Mouse (Mus musculus): ENCODE results near the gene Dlgap3. TPM values are rescaled to one million over a fixed set of nuclear protein-coding genes. Genes with fewer than 3 reads are reported as not detected.

Gene Dlgap3
- polyA plus RNA-seq, 1 experiment: 163 TPM

DNA sequence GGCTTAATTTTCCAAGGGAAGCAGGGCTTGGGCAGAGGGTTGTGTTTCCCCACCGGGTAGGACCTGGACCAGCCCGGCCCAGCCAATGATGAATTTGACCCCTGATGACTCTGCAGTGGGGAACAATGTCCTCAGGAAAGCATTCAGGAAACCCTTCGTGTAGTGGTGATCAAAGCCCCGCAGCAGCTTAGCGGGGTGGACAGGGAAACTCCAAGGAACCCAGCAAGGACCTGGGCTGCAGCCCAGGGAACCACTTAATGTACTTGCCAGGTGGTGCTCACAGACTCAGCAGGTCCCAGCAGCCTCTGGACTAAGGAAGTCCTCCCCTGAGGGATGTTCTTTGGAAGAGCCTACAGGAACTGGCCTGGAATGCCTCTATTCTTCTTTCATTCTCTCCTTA is 87.7 kb downstream of the Dlgap3 start:
- DNase-seq (ENCODE audit: extremely low spot score in 1 of 2, low spot score in 1 of 2): no peak

DNA sequence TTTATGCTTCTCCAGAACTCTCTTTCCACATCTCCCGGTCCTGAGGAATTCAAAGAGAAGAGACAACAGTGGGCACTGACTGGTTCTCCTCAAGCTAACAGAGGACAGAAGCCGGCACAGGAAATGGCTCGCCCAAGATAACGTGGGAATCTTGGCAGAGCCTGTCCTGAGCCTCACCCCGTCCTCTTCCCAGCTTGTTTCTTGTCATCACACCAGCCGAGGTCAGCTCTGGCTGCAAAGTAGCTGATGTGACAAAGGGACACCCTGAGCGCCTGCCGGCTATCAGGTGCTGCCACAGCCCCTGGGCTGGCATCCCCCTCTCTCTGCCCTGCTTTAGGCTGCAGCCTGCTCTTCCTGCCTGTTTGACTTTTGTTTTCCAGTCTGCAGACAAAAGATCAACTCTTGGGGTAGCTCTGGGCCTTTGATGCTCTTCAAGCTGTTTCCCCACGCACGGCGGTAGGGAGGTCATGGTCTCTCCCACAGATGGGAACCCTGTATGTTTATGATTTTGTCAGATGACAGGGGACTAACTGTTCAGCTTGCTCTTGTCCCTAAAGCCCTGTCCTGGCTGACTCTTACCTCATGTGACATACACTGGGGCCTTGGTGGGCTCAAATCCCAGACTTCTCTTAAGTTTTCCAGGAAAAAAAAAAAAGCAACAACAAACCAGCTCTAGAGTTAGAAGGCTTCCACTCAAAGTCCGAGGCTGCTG is 89.3 kb downstream of the Dlgap3 start:
- DNase-seq (ENCODE audit: extremely low spot score in 1 of 2, low spot score in 1 of 2): no peak

DNA sequence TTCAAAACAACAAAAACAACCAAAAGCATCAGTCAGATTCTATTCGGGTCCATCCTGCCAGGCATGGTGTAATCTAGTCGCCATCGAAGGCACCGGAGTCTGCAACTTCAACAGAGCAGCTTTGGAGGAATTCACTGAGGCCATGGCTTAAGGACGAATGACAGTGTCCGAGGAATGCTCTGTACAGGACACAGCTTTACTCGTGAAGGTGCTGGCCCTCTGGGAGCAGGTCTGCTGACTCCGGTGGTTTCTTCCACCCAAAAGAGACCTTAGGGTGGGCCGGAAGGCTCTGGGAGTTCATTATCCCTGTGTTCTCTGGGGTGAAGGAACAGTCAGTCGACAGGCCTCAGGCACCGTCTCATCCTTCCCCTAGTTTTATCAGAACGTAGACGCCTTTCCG is 92.6 kb downstream of the Dlgap3 start:
- no peak for DNase-seq (ENCODE audit: extremely low spot score in 1 of 2, low spot score in 1 of 2)

DNA sequence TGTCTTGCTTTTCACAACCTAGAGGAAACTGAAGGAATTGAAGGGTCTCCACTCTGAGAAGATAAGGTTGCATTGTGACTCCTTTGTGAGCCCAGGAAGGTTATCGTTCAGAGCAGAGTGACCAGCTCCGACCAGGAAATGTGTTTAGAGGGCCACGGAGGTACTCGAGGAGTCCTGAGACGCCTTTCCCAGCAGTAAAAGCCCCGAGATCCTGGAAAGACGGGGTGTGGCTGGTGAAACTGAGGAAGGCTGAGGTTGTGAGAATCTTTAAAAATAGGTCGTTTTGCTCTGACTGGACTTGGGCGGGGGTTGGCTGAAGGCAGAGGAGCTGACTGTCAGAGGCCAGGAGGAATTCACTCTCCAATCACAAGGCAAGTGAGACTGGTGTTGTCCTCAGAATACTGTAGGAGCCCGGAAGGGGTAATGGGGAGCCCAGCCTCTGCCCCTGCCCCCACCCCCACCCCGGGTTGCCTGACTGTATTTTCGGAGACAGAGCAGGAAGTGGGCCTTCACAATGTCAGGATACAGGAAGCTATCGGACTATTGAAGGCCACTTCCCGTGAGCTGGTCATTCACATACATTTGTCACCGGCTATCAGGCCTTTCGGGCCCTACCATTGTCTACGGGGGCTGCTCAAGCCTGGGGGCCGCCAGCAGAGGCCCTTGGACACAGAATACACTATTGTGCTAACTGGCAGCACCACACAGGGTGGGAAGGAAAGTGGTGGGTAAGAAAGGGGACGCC is 94.6 kb downstream of the Dlgap3 start:
- DNase-seq (ENCODE audit: extremely low spot score in 1 of 2, low spot score in 1 of 2): no peak

DNA sequence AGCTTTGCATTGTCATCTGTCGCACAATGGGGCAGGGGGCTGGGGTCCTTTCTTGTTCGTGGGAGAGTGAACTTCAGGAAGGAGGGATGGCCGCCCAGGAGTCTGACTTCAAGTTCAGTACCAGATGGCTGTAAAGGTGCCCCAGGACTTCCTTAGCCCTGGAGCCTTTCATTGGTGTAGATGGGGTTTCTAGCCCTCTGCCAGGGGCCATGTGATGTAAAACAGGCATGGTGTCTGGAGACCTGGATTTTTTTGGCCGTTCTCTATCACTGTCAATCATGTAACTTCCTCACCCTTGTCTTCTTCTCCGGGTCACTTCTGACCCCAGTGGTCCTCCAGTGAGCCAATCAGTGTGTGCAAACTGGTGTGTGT is 95.2 kb downstream of the Dlgap3 start:
- DNase-seq (ENCODE audit: extremely low spot score in 1 of 2, low spot score in 1 of 2): no peak

DNA sequence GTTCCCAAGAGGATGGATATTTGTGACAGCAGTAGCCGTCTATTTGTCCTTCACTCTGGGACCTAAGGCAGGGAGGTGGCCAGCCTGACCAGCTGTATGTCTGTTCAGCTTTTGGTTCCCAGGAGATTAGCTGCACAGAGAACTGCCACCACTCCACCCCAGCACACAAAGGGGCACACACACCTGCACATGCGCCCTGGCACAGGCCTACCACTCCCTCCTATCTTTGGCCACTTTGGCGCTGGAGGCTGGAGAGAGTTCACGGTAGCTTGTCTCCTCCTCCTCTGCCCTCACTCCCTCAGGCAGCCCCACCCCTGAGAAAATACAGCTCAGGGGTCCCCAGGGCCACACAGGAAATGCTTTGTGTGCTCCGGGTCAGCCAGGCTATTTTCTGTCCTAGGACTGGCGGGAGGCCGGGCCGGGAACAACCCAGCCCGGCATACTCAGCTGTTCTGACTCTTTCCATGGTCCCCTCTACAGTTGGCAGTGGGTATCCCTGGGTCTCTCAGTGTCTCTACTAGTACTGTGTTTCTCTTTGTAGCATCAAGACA is 109.5 kb downstream of the Dlgap3 start:
- DNase-seq (ENCODE audit: extremely low spot score in 1 of 2, low spot score in 1 of 2): no peak

DNA sequence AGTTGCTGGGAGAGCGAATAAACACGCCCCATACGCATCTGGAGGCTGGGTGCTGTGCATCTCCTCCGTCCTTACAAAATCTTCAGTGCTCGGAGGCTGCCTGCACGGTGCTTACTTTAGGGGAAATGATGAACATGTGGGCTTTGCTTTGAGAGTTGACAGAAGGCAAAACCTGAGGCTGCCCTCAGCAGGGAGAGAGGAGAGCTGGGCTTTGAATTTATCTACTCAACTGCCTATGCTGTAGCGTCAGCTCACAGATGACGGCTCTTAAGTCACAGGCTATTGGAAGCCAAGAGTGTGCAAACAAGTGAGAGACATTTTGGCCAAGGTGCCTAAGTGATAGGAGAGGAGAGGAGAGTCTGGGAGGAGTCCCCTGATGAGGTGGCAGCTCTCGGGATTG is 110.2 kb downstream of the Dlgap3 start:
- no peak for DNase-seq (ENCODE audit: extremely low spot score in 1 of 2, low spot score in 1 of 2)

Other genes with a start within 250 kb of the Dlgap3 start
- gene Zmym4, start 201.1 kb upstream of the Dlgap3 start, polyA plus RNA-seq (2012; rRNA removed): 25.3 and 26.1 TPM in 2 replicates
- 163 and 168 TPM in 2 replicates for gene Sfpq, start 147.9 kb upstream of the Dlgap3 start, polyA plus RNA-seq (2012; rRNA removed)
- gene Zmym1, start 108.1 kb upstream of the Dlgap3 start, polyA plus RNA-seq (2012; rRNA removed): 7.0 and 8.0 TPM in 2 replicates
- gene Zmym6, start 91.8 kb upstream of the Dlgap3 start, polyA plus RNA-seq (2012; rRNA removed): 42.2 and 44.6 TPM in 2 replicates
- 10.6 and 11.3 TPM in 2 replicates for gene Tmem35b, start 45.5 kb upstream of the Dlgap3 start, polyA plus RNA-seq (2012; rRNA removed)
- gene Smim12, start 74.6 kb downstream of the Dlgap3 start, polyA plus RNA-seq (2012; rRNA removed): 75.6 and 76.0 TPM in 2 replicates
- 7.5 and 8.3 TPM in 2 replicates for gene Gja4, start 144.8 kb downstream of the Dlgap3 start, polyA plus RNA-seq (2012; rRNA removed)
- 0.26 and 0.50 TPM in 2 replicates for gene Gjb3, start 161.6 kb downstream of the Dlgap3 start, polyA plus RNA-seq (2012; rRNA removed)
- gene Gjb4, start 184.9 kb downstream of the Dlgap3 start, polyA plus RNA-seq (2012; rRNA removed): not detected in 2 replicates
- gene Gjb5, start 189.0 kb downstream of the Dlgap3 start, polyA plus RNA-seq (2012; rRNA removed): 0.04 and 0.19 TPM in 2 replicates

Data from frontal cortex, adult 2 months (tissue).